ENCODE assay signal across 23 mouse cellular contexts in genomic region chr9:92489857-92490256, GRCm38 (mm10). TPM values are rescaled to one million over a fixed set of nuclear protein-coding genes. Genes with fewer than 3 reads are reported as not detected.
DNase-seq lines count a peak whose midpoint lies in the region; ATAC-seq and TF ChIP-seq lines count a peak whose summit lies in the region.
"Had no signal": no experiment of that assay in that cellular context is flagged by ENCODE, and none has a peak within 500 bp of the region (broad histone marks: within the 10 kb centered on the region; RNA-seq: fewer than 3 reads in every experiment).

No protein-coding gene starts in this region.

- TF ChIP-seq POLR2A in liver, adult 2 months (IDR thresholded peaks at IDR 0.05; ENCODE audit: extremely low read depth, insufficient read depth, low read length): no peak

- H3K4me3 ChIP-seq in liver, adult 2 months (ENCODE audit: insufficient read depth, low read depth, low read length): no peak overlapping the region
- H3K4me3 ChIP-seq in liver, embryonic 11.5 days (ENCODE audit: low read depth, low read length): no peak overlapping the region
- no peak overlapping the region for H3K4me3 ChIP-seq in forebrain, postnatal 0 days (ENCODE audit: low read depth, low read length)
- H3K4me3 ChIP-seq: heart, embryonic 12.5 days; heart, embryonic 15.5 days; hindbrain, embryonic 10.5 days had no signal

- no peak overlapping the region for H3K27ac ChIP-seq in liver, adult 2 months (replicated peaks; ENCODE audit: insufficient read depth, low read depth, low read length)
- H3K27ac ChIP-seq in liver, embryonic 11.5 days (ENCODE audit: low read depth, low read length): no peak overlapping the region
- H3K27ac ChIP-seq in forebrain, postnatal 0 days (ENCODE audit: low read depth, low read length): no peak overlapping the region
- H3K27ac ChIP-seq: heart, embryonic 15.5 days; hindbrain, embryonic 10.5 days; hindbrain, embryonic 14.5 days had no signal

- no peak overlapping the region for H3K9ac ChIP-seq in liver, adult 2 months (ENCODE audit: low read depth, low read length)
- no peak overlapping the region for H3K9ac ChIP-seq in liver, embryonic 11.5 days (ENCODE audit: low read depth, low read length)
- no peak overlapping the region for H3K9ac ChIP-seq in forebrain, postnatal 0 days
- H3K9ac ChIP-seq: heart, embryonic 12.5 days; heart, embryonic 15.5 days; hindbrain, embryonic 14.5 days had no signal

- H3K9me3 ChIP-seq in liver, embryonic 11.5 days (ENCODE audit: control insufficient read depth, low read length): no peaks in the 10 kb centered on the region
- no peaks in the 10 kb centered on the region for H3K9me3 ChIP-seq in forebrain, postnatal 0 days (ENCODE audit: low read length)
- H3K9me3 ChIP-seq: heart, embryonic 12.5 days; heart, embryonic 15.5 days; hindbrain, embryonic 10.5 days had no signal

- H3K79me2 ChIP-seq in liver, adult 2 months (ENCODE audit: control insufficient read depth, insufficient read depth, low read length): no peaks in the 10 kb centered on the region

- DNase-seq in liver, adult 2 months (ENCODE audit: extremely low read depth, low read depth, low spot score): peak; percentile 4
- DNase-seq in liver, embryonic 11.5 days (ENCODE audit: low spot score): no peak
- no peak for DNase-seq in forebrain, postnatal 0 days
- DNase-seq in adrenal gland, adult 8-10 months: no peak
- DNase-seq: adrenal gland, postnatal 10 days; adrenal gland, postnatal 36 days; cerebellum, adult 11-12 months; cerebellum, adult 8-10 months; cerebellum, postnatal 10 days; cerebellum, postnatal 36 days; gastrocnemius, postnatal 25 days; heart, postnatal 10 days; heart, postnatal 36 days had no signal

- H3K27me3 ChIP-seq in liver, adult 2 months (ENCODE audit: control insufficient read depth, insufficient read depth, low read length): no peaks in the 10 kb centered on the region
- H3K27me3 ChIP-seq in liver, embryonic 11.5 days (replicated peaks; ENCODE audit: control insufficient read depth, insufficient read depth, low read length): no peaks in the 10 kb centered on the region
- no peaks in the 10 kb centered on the region for H3K27me3 ChIP-seq in forebrain, postnatal 0 days (ENCODE audit: insufficient read depth, low read length)
- H3K27me3 ChIP-seq: heart, embryonic 12.5 days; heart, embryonic 15.5 days had no signal

- ATAC-seq in liver, embryonic 11.5 days (replicated peaks; ENCODE audit: low FRiP score): no peak
- peak; percentile 66 for ATAC-seq in common myeloid progenitor, adult 5-6 weeks (replicated peaks; ENCODE audit: low read depth, poor library complexity, severe bottlenecking)
- ATAC-seq in megakaryocyte progenitor cell, adult 5-6 weeks (replicated peaks; ENCODE audit: poor library complexity): peak; percentile 70
- ATAC-seq in forebrain, postnatal 0 days: no peak
- ATAC-seq: activated CD4-positive, CD25-positive, alpha-beta regulatory T cell, adult 4 months; CD4-positive, CD25-positive, alpha-beta regulatory T cell, adult 4 months; forebrain, embryonic 14.5 days; intestine, postnatal 0 days had no signal

- no peaks in the 10 kb centered on the region for H3K36me3 ChIP-seq in liver, adult 2 months (ENCODE audit: control insufficient read depth, insufficient read depth, low read length)
- H3K36me3 ChIP-seq in liver, embryonic 11.5 days (ENCODE audit: control insufficient read depth, insufficient read depth, low read length): no peaks in the 10 kb centered on the region
- no peaks in the 10 kb centered on the region for H3K36me3 ChIP-seq in forebrain, postnatal 0 days (ENCODE audit: insufficient read depth)
- H3K36me3 ChIP-seq: heart, embryonic 12.5 days; heart, embryonic 15.5 days; hindbrain, embryonic 10.5 days had no signal

- 79% methylated on average over 7 of the region's 7 CpGs for WGBS in liver, adult 2 months
- 78% methylated on average over 7 of the region's 7 CpGs for WGBS in liver, embryonic 11.5 days
- WGBS in forebrain, postnatal 0 days: 75% methylated on average over 7 of the region's 7 CpGs

- TF ChIP-seq CTCF in liver, adult 2 months (IDR thresholded peaks at IDR 0.05; ENCODE audit: low read depth, low read length): no peak
- no peak for TF ChIP-seq CTCF in forebrain, postnatal 0 days (IDR thresholded peaks at IDR 0.05; ENCODE audit: low read depth)

- H3K4me1 ChIP-seq in liver, adult 2 months (ENCODE audit: control insufficient read depth, insufficient read depth, low read length): no peaks in the 10 kb centered on the region
- no peaks in the 10 kb centered on the region for H3K4me1 ChIP-seq in liver, embryonic 11.5 days (replicated peaks; ENCODE audit: control insufficient read depth, insufficient read depth, low read length)
- H3K4me1 ChIP-seq in forebrain, postnatal 0 days (ENCODE audit: insufficient read depth): no peaks in the 10 kb centered on the region
- H3K4me1 ChIP-seq: hindbrain, embryonic 10.5 days had no signal

- H3K4me2 ChIP-seq in liver, embryonic 11.5 days: no peak overlapping the region
- no peak overlapping the region for H3K4me2 ChIP-seq in forebrain, postnatal 0 days (ENCODE audit: low read depth)
- H3K4me2 ChIP-seq: heart, embryonic 12.5 days; heart, embryonic 15.5 days; hindbrain, embryonic 14.5 days had no signal

RNA-seq across cellular contexts. Expression of gene Plscr4, which starts 32.7 kb away (rescaled TPM):
- 2.1 and 2.6 TPM in 2 replicates for total RNA-seq in liver, adult 2 months (2014; rRNA removed)
- 0.87 and 1.6 TPM in 2 replicates for polyA plus RNA-seq in liver, adult 2 months (2012; rRNA removed)
- polyA plus RNA-seq in liver, embryonic 11.5 days (2014; fragmentation: Nextera tagmentation; extraction: Ambion mirVana): 0.71 and 0.77 TPM in 2 replicates
- 1.2 and 2.8 TPM in 2 replicates for total RNA-seq in common myeloid progenitor, adult 5-6 weeks (2017)
- total RNA-seq in megakaryocyte progenitor cell, adult 5-6 weeks (2015): 0.71 and 1.6 TPM in 2 replicates
- 0.42 and 0.88 TPM in 2 replicates for total RNA-seq in megakaryocyte progenitor cell, adult 5-6 weeks (2017)
- 1.0 and 1.7 TPM in 2 replicates for total RNA-seq in forebrain, postnatal 0 days (2014; rRNA removed)
- 2.1 and 3.0 TPM in 2 replicates for polyA plus RNA-seq in forebrain, postnatal 0 days (2015; fragmentation: Nextera tagmentation; extraction: Ambion mirVana)
- total RNA-seq in adrenal gland, adult 8-10 months (2022): 10 to 100 TPM; 16.3 to 25.0 (median 19.8) TPM

RNA-seq across cellular contexts. Expression of gene Plod2, which starts 52.2 kb away (rescaled TPM):
- total RNA-seq in liver, adult 2 months (2014; rRNA removed): 1.1 and 1.7 TPM in 2 replicates
- 0.14 and 0.26 TPM in 2 replicates for polyA plus RNA-seq in liver, adult 2 months (2012; rRNA removed)
- polyA plus RNA-seq in liver, embryonic 11.5 days (2014; fragmentation: Nextera tagmentation; extraction: Ambion mirVana): 17.3 and 17.4 TPM in 2 replicates
- 4.6 and 5.3 TPM in 2 replicates for total RNA-seq in common myeloid progenitor, adult 5-6 weeks (2017)
- total RNA-seq in megakaryocyte progenitor cell, adult 5-6 weeks (2015): 0.56 and 1.4 TPM in 2 replicates
- total RNA-seq in megakaryocyte progenitor cell, adult 5-6 weeks (2017): 1.3 and 2.0 TPM in 2 replicates
- 10.8 and 17.4 TPM in 2 replicates for total RNA-seq in forebrain, postnatal 0 days (2014; rRNA removed)
- polyA plus RNA-seq in forebrain, postnatal 0 days (2015; fragmentation: Nextera tagmentation; extraction: Ambion mirVana): 5.0 and 6.2 TPM in 2 replicates
- total RNA-seq in adrenal gland, adult 8-10 months (2022): 100 to 1,000 TPM; 176 to 205 (median 188) TPM

Comparison
In these comparisons a context has a peak if more than half of its experiments do, and no peak if none do; other contexts are left out.
1. ATAC-seq: peak in common myeloid progenitor, adult 5-6 weeks (single experiment) and megakaryocyte progenitor cell, adult 5-6 weeks (single experiment); none in liver, embryonic 11.5 days (single experiment) and forebrain, postnatal 0 days (single experiment).